Mouse (Mus musculus) forebrain, embryonic 12.5 days (tissue): Measurements from ENCODE around the gene Rbm7. TPM values are rescaled to one million over a fixed set of nuclear protein-coding genes. Genes with fewer than 3 reads are reported as not detected.
"Not testable (repeated sequence)": the region's sequence is repeated elsewhere in the genome, so short reads cannot be mapped to it uniquely, and the experiment has no call there.

Source experiments
- ATAC-seq: fragments of 200-750 bp; cut with Nextera tagmentation; 2 replicates; pipeline ENCODE4 v1.8.0; 2017; ENCODE audit warnings: moderate TSS enrichment; ENCODE audit not compliant: low FRiP score
- H3K27ac ChIP-seq: fragments of 300-500 bp; sonication (generic); 2 replicates; pipeline ENCODE4 v1.5.1; 2016; ENCODE audit warnings: mild to moderate bottlenecking
- H3K27me3 ChIP-seq: fragments of 300-500 bp; sonication (generic); 2 replicates; pipeline ENCODE4 v1.6.1; 2016; ENCODE audit warnings: mild to moderate bottlenecking
- H3K36me3 ChIP-seq: fragments of 300-500 bp; sonication (generic); replicated peaks from 2 replicates; pipeline ENCODE4 v1.6.1; 2016; ENCODE audit warnings: mild to moderate bottlenecking
- H3K4me1 ChIP-seq: fragments of 300-500 bp; sonication (generic); 2 replicates; pipeline ENCODE4 v1.6.1; 2016
- H3K4me2 ChIP-seq: fragments of 300-500 bp; sonication (generic); 2 replicates; pipeline ENCODE4 v1.6.1; 2016; ENCODE audit warnings: mild to moderate bottlenecking, moderate library complexity
- H3K4me3 ChIP-seq: fragments of 300-500 bp; sonication (generic); replicated peaks from 2 replicates; pipeline ENCODE4 v1.5.1; 2016; ENCODE audit warnings: mild to moderate bottlenecking
- H3K9ac ChIP-seq: fragments of 300-500 bp; sonication (generic); 2 replicates; pipeline ENCODE4 v1.6.1; 2016; ENCODE audit warnings: mild to moderate bottlenecking
- H3K9me3 ChIP-seq: fragments of 300-500 bp; sonication (generic); 2 replicates; pipeline ENCODE4 v1.6.1; 2016
- WGBS: fragments of 180-500 bp; shearing (Covaris S2); methylation state at CpG from one replicate; pipeline ENCODE4 v1.1.7; 2016; 5-methylcytosine and 5-hydroxymethylcytosine counted together
- polyA plus RNA-seq: library from polyadenylated mRNA; unstranded; fragments of >200 nt; fragmentation: Nextera tagmentation; extraction: Ambion mirVana; gene quantifications from 2 replicates; pipeline ENCODE4 v1.2.1, GENCODE M21; 2016

Rbm7 gene
- polyA plus RNA-seq, result 109 and 111 TPM in 2 replicates

DNA sequence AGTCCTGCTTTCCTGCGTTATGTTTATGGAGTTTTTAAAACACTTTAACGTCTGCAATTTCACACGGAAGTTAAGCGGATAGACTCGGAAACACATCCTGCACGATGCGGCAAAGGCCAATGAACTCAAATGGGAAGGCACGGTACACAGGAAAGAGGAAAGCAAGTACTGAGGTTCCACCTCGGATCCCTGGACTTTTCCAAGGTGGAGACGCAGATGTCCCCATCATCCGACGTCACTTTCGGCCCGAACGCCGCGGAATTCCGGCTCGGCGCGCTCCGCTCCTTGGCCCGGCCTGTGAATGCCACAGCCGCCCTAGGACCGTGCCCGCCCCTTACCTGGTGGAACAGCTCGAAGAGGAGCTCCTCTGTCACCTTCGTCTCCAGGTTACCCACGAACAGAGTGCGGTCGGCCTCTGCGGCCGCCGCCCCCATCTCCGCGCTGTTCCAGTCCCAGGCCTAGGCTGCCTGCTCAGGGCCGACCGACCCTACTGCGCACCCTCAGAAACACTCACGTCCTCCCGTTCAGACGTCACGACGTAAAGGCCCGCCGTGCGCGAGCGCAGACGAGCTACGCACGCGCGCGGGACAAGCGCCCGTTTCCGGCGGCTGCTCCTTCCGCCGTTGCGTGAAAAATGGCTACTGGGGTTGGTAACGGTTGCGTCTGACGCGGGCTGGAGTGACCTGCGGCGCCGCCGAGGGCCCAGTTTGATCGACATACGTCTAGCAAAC lies at the start of gene Rbm7, which contains the start of gene Gm5617:
Gene Rbm7 (minus strand): TSS at position 483 of the 731 bp plus-strand sequence.
Gene Gm5617 (plus strand): TSS at position 626 of the 731 bp plus-strand sequence.
- under 1% methylated on average over 72 of the region's 72 CpGs for WGBS
- H3K36me3 ChIP-seq, result peaks cover 32% of the 10 kb centered on the region

DNA sequence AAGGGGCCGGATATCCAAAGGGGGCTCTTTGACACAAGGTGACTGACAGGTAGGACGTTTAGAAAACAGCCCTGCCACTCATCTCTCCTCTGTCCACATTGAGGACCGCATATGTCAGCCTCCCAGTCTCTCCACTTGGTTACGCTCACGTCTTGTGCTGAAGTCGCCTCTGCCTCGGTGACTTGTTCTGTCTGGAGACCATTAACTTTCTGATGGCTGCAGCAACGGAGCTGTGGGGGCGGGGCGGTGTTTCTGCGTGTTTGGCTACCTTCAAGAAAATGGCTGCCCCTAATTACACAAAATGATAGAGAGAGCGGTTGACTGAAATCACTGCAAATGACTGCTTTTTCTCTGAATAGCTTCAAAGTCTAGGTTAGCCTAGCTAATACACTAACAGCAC lies 43.6 kb upstream of the Rbm7 start:
- peak overlapping the region; percentile 33; the same call in 1 of the 2 replicates for H3K9ac ChIP-seq
- H3K4me2 ChIP-seq, result peak overlapping the region; percentile 58
- peak; percentile 64; the same call in 1 of the 2 replicates for ATAC-seq
- H3K4me3 ChIP-seq, result peak overlapping the region; percentile 25
- H3K36me3 ChIP-seq, result no peaks in the 10 kb centered on the region
- 7% methylated on average over 12 of the region's 12 CpGs for WGBS
- H3K27ac ChIP-seq, result no peak overlapping the region
- peaks cover 13% of the 10 kb centered on the region for H3K4me1 ChIP-seq
- 0 out of 2 replicates have a peak, but pooled peaks cover 4% of the 10 kb centered on the region for H3K9me3 ChIP-seq
- peaks cover 7% of the 10 kb centered on the region; the same call in 1 of the 2 replicates for H3K27me3 ChIP-seq

More for the DNA sequence above, at the start of gene Rbm7, which contains the start of gene Gm5617:
- Histone ChIP-seq H3K4me2 (peak within 1 kb of the TSS; percentile 76), H3K9ac (peak within 1 kb of the TSS; percentile 89), H3K4me1 (peaks cover 17% of the 10 kb centered on the region), H3K27ac (peak within 1 kb of the TSS; percentile 89), H3K9me3 (no peaks in the 10 kb centered on the region), H3K27me3 (peaks cover 13% of the 10 kb centered on the region), H3K4me3 (peak within 1 kb of the TSS; percentile 89)
- peak; percentile 100 for ATAC-seq

DNA sequence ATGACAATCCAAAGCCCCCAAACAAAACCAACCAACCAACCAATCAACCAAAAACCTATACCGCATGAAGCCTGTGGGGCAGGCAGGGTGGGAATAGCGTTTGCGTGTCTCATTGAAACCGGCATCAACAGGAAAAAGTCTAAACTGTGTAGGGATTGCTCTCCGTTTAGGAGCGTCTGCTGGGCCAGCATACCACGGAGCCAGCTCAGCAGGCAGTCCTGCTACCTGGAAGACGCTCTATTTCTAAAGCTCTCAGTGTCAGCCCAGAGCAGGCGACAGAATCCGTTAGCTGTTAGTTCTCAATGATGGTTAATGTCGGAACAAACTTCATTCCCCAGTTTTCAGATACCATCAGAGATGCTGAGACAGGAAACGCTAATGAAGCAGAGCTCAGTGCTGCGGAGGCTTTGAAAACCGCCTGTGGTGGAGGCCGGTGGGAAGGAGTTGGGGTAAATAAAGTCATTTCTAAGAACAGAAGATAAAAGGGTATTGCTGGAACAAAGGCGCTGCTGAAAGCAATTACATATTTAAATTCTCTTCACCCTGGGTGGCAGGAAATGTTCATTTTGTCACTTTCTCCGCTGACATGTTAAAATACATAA lies 43.0 kb upstream of the Rbm7 start:
- H3K36me3 ChIP-seq, result no peaks in the 10 kb centered on the region
- H3K4me2 ChIP-seq, result peak overlapping the region; percentile 58
- H3K27ac ChIP-seq, result peak overlapping the region; percentile 47; the same call in 1 of the 2 replicates
- H3K27me3 ChIP-seq, result peaks cover 7% of the 10 kb centered on the region; the same call in 1 of the 2 replicates
- no peak; the same call in 1 of the 2 replicates for ATAC-seq
- WGBS, result 1% methylated on average over 17 of the region's 17 CpGs
- H3K9ac ChIP-seq, result peak overlapping the region; percentile 33
- H3K4me1 ChIP-seq, result peaks cover 13% of the 10 kb centered on the region
- peak overlapping the region; percentile 25 for H3K4me3 ChIP-seq
- 0 out of 2 replicates have a peak, but pooled peaks cover 4% of the 10 kb centered on the region for H3K9me3 ChIP-seq

DNA sequence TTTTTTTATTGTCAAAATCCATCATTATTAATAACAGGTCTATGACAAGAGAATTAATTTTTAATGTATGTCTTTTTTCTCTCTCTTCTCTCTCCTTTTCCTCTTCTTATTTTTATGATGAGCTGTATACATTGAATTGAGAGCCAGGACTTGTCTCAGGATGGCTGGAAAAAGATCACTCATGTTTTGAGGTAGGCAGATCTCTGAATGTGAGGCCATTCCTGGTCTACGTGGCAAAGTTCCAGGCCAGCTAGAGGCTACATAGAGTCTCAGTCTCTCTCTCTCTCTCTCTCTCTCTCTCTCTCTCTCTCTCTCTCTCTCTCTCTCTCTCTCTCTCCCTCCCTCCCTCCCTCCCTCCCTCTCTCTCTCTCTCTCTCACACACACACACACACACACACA lies 42.5 kb upstream of the Rbm7 start:
- not testable (repeated sequence) for ATAC-seq, H3K9me3 ChIP-seq, H3K4me3 ChIP-seq, H3K36me3 ChIP-seq, H3K27me3 ChIP-seq, H3K27ac ChIP-seq, H3K9ac ChIP-seq
- H3K4me2 ChIP-seq, result peak overlapping the region; percentile 58
- 23% methylated on average over 1 of the region's 1 CpGs for WGBS
- H3K4me1 ChIP-seq, result peaks cover 13% of the 10 kb centered on the region

DNA sequence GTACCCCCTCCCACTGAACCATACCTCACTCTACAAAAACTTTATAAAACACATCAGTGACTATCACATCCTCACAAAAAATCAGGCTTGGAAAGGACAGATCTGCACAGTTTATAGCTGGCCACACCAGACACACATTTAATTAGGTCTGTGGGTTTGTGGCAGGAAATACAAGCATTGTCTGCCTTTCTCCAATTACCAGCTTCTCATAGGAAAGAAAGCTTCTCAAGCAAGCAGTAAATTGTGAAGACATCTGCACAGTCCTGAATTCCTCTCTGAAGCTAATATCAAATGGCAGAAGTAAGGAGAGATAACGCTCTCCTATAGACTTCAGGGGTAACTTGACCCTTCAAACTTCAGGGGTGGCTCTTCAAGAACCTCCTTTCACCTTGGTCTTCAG lies 41.3 kb upstream of the Rbm7 start:
- no peak for ATAC-seq
- 73% methylated on average over 1 of the region's 1 CpGs for WGBS
- no peak overlapping the region for H3K27ac ChIP-seq
- no peak overlapping the region for H3K9ac ChIP-seq
- H3K4me3 ChIP-seq, result no peak overlapping the region
- H3K4me2 ChIP-seq, result no peak overlapping the region
- 0 out of 2 replicates have a peak, but pooled peaks cover 4% of the 10 kb centered on the region for H3K9me3 ChIP-seq
- no peaks in the 10 kb centered on the region for H3K36me3 ChIP-seq
- peaks cover 7% of the 10 kb centered on the region; the same call in 1 of the 2 replicates for H3K27me3 ChIP-seq
- peaks cover 13% of the 10 kb centered on the region for H3K4me1 ChIP-seq

DNA sequence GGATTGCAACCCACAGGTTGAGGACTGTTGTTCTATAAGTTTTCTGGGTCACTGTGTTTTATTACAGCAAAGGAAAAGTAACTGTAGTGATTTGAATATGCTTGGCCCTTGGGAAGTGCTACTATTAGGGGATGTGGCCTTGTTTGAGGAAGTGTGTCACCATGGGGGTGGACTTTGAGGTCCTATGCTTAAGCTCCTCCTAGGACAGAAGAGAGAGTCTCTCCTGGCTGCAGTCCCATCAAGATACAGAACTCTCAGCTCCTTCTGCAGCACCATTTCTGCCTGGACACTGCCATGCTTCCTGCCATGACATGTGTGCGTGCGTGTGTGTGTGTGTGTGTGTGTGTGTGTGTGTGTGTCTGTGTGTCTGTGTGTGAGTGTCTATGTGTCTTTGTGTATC lies 37.6 kb upstream of the Rbm7 start:
- Histone ChIP-seq H3K4me1 (no peaks in the 10 kb centered on the region), H3K4me2 (no peak overlapping the region), H3K36me3 (no peaks in the 10 kb centered on the region), H3K27me3 (peaks cover 7% of the 10 kb centered on the region; the same call in 1 of the 2 replicates), H3K4me3 (no peak overlapping the region), H3K9ac (no peak overlapping the region), H3K27ac (no peak overlapping the region), H3K9me3 (no peaks in the 10 kb centered on the region)
- 93% methylated on average over 2 of the region's 2 CpGs for WGBS
- ATAC-seq, result no peak

DNA sequence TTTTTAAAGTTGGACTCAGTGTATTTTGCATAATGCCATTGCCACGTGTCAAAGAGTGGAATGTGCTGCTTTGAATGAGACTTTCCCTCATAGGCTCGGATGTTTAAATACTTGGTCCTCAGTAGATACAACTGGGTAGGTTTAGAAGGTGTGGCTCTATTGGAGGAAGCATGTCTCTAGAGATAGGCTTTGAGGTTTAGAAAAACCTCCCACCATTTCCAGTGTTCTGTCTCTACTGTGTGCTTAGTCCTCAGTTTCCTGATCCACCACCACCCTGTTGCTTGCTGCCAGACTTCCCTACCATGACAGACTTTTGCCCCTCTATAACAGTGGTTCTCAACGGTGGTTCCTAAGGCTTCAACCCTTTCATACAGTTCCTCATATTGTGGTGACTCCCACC lies 37.1 kb upstream of the Rbm7 start:
- Histone ChIP-seq H3K27me3 (peaks cover 5% of the 10 kb centered on the region; the same call in 1 of the 2 replicates), H3K4me3 (no peak overlapping the region), H3K9ac (no peak overlapping the region), H3K27ac (no peak overlapping the region), H3K9me3 (no peaks in the 10 kb centered on the region), H3K4me1 (no peaks in the 10 kb centered on the region), H3K36me3 (no peaks in the 10 kb centered on the region), H3K4me2 (no peak overlapping the region)
- no peak for ATAC-seq
- 68% methylated on average over 3 of the region's 3 CpGs for WGBS

DNA sequence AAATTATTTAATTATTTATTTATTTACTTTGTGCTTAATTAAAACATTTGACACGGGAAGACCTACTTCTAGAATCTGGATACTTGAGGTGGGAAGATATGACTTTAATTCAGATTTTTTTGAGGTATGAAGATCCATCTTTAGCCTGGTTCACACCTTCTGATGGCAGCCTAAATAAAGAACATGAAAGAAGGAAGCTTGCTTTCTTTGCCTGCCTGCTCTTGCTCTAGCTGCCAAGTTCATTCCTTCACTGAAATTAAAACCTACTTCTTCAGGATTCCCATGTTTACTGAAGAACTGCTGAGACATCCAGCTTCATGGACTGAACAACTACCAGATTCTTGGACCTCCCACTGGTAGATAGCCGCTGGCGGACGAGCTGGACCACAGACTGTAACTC lies 36.2 kb upstream of the Rbm7 start:
- Histone ChIP-seq H3K9me3 (no peaks in the 10 kb centered on the region), H3K4me2 (no peak overlapping the region), H3K27me3 (0 out of 2 replicates have a peak, but pooled peaks cover 3% of the 10 kb centered on the region), H3K4me3 (no peak overlapping the region), H3K27ac (no peak overlapping the region), H3K36me3 (no peaks in the 10 kb centered on the region), H3K9ac (no peak overlapping the region), H3K4me1 (no peaks in the 10 kb centered on the region)
- 90% methylated on average over 4 of the region's 4 CpGs for WGBS
- ATAC-seq, result no peak

DNA sequence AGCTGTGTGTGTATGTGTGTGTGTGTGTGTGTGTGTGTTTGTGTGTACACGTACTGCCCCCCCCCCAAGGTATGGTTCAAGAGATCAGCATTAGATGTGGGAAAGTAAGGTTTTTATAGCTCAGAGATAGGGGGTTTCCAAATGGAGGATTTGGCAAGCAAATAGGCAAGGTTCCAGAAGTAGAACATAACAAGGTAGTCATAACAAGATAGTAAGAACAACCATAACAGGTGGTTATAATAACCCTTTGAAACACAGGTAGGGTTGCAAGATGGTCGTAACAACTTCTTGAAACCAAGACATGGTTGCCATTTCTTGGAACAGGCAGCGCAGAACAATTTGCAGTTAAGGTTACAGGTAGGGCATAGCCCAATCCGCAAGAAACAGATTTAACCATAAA lies 31.4 kb upstream of the Rbm7 start:
- 94% methylated on average over 4 of the region's 4 CpGs for WGBS
- no peak for ATAC-seq
- no peak overlapping the region for H3K9ac ChIP-seq

DNA sequence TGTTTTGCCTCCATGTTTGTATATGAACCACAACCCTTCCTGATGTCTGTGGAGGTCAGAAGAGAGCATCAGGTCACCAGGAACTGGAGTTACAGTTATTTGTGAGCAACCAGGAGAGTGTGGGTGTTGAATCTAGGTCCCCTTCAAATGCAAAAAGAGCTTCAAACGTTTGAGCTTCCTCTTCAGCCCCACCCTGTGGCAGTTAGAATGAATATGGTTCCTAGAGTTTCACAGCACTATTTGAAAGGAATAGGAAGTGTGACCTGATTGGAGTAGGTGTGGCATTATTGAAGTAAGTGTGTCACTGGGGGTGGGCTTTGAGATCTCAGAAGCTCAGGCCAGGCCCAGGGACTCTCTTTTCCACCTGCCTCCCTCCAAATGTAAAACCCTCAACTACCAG lies 30.5 kb upstream of the Rbm7 start:
- 19% methylated on average over 1 of the region's 1 CpGs for WGBS
- H3K27ac ChIP-seq, result no peak overlapping the region
- H3K36me3 ChIP-seq, result no peaks in the 10 kb centered on the region
- H3K4me3 ChIP-seq, result no peak overlapping the region
- H3K9me3 ChIP-seq, result no peaks in the 10 kb centered on the region
- H3K4me2 ChIP-seq, result no peak overlapping the region
- ATAC-seq, result no peak
- no peaks in the 10 kb centered on the region for H3K27me3 ChIP-seq
- no peak overlapping the region for H3K9ac ChIP-seq
- no peaks in the 10 kb centered on the region for H3K4me1 ChIP-seq

More for the DNA sequence above, 31.4 kb upstream of the Rbm7 start:
- H3K4me2 ChIP-seq, result no peak overlapping the region
- no peaks in the 10 kb centered on the region for H3K4me1 ChIP-seq
- H3K27ac ChIP-seq, result no peak overlapping the region
- H3K4me3 ChIP-seq, result no peak overlapping the region
- H3K9me3 ChIP-seq, result no peaks in the 10 kb centered on the region
- no peaks in the 10 kb centered on the region for H3K36me3 ChIP-seq
- H3K27me3 ChIP-seq, result no peaks in the 10 kb centered on the region

DNA sequence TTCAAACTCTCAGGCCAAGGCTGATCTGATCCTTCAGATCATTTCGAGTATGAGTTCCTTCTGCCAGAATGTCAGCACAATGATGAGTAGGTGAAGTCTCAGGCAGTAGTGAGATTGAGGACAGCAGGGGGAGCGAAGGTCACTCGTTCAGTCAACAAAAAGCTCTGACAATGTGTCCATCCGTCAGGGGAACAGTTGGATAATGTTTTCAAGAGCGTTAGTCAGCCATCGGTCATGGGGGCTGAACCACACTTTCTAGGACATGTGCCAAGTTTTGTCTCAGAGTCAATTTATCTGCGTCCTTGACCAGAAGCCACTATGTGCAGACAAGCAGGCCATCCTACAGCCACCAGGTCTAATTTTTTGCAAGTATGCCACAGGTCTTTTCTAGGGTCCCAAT lies 25.3 kb upstream of the Rbm7 start:
- H3K36me3 ChIP-seq, H3K27ac ChIP-seq, ATAC-seq, H3K4me3 ChIP-seq, H3K9me3 ChIP-seq, H3K27me3 ChIP-seq, H3K4me1 ChIP-seq, H3K9ac ChIP-seq, H3K4me2 ChIP-seq: not testable (repeated sequence)
- 68% methylated on average over 4 of the region's 7 CpGs for WGBS

DNA sequence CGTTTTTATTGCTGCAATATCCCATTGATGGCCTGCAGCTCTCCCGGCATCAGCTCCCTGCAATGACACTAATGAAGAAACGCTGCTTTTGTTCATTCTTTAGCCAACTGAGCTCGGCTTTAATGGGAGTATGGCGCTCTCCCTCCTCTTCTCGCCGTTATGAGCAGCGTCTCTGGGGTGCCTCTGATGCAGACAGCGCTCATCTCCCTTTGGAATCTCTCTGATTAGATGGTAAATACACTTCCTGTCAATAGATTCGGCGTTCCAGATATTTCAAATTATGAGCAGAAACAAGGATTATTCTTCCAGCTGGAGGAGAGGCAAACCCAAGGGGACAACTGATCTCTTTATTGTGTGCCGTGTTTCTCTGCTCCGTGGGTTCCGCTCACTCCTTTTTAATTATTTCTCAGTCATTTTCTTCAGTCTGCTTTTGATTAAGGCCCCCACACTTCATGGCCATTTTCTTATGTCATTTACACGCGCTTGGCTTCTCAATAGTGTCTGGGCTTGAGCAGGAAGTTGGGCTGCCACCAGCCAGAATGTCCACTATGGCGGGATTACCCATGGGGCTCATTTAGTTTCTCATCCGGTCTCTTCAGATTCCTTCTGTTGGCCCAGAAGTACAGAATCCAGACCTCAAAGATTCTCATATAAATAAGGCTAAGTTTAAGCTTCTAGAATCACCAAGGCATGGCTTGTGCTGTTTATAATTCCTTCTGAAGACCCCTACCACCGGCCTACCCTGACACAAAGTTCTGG lies 22.5 kb upstream of the Rbm7 start:
- Histone ChIP-seq H3K27me3 (no peaks in the 10 kb centered on the region), H3K9me3 (no peaks in the 10 kb centered on the region), H3K36me3 (no peaks in the 10 kb centered on the region), H3K9ac (no peak overlapping the region), H3K4me2 (peak overlapping the region; percentile 43), H3K4me3 (0 out of 2 replicates have a peak overlapping the region, but pooled peaks have one; percentile 10), H3K27ac (peak overlapping the region; percentile 78), H3K4me1 (peaks cover 9% of the 10 kb centered on the region)
- WGBS, result 27% methylated on average over 19 of the region's 19 CpGs
- peak; percentile 76; the same call in 1 of the 2 replicates for ATAC-seq
